Mouse (Mus musculus) thymus, postnatal 4 days (tissue): ENCODE data around the gene Cnbp.

Experiments used
- DNase-seq: peaks from one replicate; pipeline ENCODE4 v3.0.0; 2021

Cnbp gene

DNA sequence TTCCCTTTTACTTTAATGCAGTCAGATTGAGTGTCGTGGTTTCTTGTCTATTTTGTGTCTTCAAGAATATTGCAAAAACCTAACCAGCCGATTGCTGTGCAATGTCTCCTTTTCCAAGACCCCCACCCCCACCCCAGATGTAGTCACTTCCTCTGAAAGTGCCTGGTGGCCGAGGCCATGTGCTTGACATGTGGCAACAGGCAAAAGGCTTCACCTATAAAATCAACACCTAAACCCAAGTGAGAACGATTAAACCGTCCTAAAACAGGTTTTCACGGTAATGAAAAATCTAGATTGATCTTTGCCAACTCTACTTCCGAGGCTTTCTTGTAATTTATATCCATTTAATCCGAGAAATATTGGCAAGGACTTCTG is 1.1 kb downstream of the Cnbp start:
- DNase-seq, result peak; percentile 44

DNA sequence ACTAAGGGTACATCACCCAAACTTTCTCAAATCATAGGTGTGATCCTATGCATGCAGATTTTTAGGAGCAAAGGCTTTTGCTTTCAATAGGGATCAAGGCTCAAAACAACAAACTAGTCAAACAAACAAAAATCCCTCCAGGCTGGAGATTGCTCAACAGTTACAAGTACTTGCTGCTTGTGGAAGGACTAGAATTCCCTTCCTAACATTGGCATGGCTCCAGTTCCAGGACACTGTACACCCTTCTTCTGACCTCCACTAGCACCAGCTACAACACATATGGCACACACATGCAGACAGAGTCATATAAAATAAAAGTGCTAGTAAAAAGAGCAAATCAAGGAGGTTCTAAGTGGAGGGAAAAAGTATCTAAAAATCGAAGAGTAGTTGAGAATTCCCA is 4.1 kb downstream of the Cnbp start:
- no peak for DNase-seq

- no peak for DNase-seq
Measured at GRCm38 (mm10) chr6:87845031-87845695, 5.7 kb downstream of the Cnbp start.

- DNase-seq, result peak; percentile 29
Measured at GRCm38 (mm10) chr6:87842254-87842653, 8.7 kb downstream of the Cnbp start.

GRCm38 (mm10) chr6:87841635-87842034 is 9.3 kb downstream of the Cnbp start:
- DNase-seq, result no peak

GRCm38 (mm10) chr6:87839797-87840341 is 11.0 kb downstream of the Cnbp start:
- no peak for DNase-seq

- peak; percentile 88 for DNase-seq
Measured at GRCm38 (mm10) chr6:87838551-87839197, 12.2 kb downstream of the Cnbp start, which contains the start of gene Isy1. TSS of gene Isy1 (minus strand) at chr6:87838798.

DNA sequence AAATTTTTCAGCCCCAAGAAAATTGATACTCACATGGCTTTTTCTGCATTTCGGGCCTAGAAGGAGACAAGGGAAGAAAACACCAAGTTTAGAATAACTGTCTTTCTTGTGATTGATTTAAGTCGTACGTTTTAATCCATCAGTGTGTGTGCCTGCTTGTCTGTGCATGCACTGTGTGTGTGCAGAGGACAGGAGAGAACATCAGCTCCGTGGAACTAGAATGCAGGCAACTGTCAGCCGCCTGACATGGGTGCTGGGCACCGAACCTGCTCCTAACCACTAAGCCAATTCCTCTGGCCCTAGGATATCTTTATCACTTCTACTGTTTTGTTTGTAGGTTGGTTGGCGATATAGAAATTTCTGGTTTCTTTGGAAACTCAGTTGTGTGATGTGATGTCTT is 15.2 kb downstream of the Cnbp start, which contains the start of gene Gm45140:
TSS of gene Gm45140 (minus strand) at position 101 of the 400 bp plus-strand sequence.
- no peak for DNase-seq

GRCm38 (mm10) chr6:87820366-87820765 is 30.5 kb downstream of the Cnbp start:
- no peak for DNase-seq

DNA sequence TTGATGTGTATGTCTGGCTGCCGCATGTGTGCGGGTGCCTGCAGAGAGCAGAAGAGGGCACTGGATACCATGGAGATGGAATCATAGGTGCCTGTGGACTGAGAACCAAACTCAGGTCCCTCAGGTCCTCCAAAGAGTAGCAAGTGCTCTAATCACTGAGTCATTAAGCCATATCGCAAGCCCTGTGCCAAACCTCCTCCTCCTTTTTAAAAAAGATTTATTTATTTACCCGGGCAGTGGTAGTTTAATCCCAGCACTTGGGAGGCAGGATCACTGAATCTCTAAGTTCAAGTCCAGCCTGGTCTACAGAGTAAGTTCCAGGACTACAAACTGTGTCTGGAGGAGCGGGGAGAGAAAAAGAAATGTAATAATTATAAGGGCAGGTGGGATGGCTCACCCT is 36.4 kb downstream of the Cnbp start:
- no peak for DNase-seq

DNA sequence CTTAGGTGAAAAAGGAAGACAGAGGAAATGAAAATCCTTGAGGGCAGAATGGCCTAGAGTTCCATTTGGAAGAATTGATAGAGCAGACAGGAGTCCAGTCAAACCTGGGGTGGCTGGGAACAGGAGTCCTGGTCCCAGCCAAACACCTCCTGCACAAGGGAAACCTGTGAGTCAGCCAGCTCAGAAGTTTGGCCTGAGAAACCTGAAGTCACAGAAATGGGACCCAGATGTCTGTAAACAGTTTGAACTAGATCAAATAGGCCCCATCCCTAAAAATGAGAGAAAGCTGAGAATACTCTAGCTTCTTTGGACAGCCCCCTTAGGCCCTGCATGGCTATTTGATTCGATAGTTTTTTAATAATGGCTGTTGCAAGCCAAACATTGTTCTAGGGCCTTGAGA is 38.2 kb downstream of the Cnbp start:
- no peak for DNase-seq

GRCm38 (mm10) chr6:87811675-87812338 is 39.1 kb downstream of the Cnbp start, which contains the start of gene Rab43:
TSS of gene Rab43 (minus strand) at chr6:87812164.
- peak; percentile 96 for DNase-seq

GRCm38 (mm10) chr6:87810713-87811669 is 39.9 kb downstream of the Cnbp start:
- DNase-seq, result peak; percentile 67

DNA sequence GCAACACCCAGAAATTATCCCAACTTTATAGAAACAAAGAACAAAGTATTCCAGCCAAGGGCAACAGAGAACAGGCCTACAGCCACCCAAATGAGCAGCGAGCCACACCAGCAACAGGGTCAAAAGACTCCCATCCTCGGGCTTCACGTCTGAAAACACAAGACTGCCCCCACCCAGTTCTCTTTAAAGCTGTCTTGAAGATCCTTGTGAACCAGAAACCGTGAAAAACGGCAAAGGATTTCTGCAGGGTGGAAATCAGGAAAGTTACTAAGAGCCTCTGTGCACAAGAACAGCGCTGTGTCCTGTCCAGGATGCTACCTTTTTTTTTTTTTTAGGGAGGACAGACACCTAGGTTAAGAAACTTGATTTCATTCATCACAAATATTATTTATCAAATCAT is 40.6 kb downstream of the Cnbp start:
- DNase-seq, result no peak

- no peak for DNase-seq
Measured at GRCm38 (mm10) chr6:87809651-87810161, 41.2 kb downstream of the Cnbp start.

DNA sequence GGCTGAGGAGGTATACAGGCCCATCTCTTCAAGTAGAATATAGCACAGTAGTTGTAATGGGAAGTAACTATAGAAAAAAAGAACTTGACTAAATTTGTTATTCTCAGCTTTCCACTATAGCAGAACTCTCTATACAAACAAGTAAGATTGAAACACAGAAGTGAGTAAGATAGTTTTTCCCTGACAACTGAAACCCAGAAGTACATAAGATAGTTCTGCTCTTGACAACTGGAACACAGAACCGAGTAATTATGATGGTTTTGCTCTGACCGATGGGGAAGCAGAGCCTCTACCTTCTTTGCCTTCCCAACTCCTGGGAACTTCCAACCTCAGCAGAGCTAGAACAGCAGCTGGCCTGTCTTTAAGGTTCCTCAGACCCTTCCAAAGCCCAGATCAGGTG is 41.8 kb downstream of the Cnbp start:
- no peak for DNase-seq

GRCm38 (mm10) chr6:87808521-87808920 is 42.4 kb downstream of the Cnbp start:
- no peak for DNase-seq

DNA sequence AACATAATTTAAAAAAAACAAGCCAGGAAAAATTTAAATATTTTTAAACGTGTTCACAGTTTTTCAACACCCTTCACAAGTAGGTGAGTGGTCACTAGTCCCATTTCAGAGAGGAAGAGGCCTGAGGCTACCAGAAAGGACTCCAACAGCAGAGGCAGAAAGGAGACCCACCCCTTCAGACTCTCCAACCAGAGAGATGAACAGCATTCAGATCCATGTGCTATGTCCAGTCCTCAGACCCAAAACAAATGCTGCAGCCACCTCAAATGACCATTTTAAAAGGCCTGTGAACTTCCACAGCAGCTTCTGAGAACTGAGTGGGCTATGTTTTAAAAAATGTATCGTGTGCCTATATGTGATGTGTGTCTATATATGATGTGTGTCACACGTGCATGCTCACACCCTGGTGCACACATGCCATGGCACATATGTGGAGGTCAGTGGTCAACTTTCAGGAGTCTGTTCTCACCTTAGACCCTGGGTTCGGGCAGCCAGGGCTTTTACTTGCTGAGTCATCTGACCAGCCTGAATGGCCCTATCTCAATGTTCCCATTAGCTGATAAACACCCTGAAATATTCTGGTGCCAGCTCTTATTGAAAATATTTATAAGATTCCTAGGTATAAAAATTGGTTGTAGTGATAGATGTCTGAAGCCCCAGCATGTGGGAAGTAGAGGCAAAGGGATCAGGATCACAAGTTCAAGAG is 43.0 kb downstream of the Cnbp start:
- DNase-seq, result no peak

- DNase-seq, result no peak
Measured at GRCm38 (mm10) chr6:87806857-87807256, 44.0 kb downstream of the Cnbp start.

DNA sequence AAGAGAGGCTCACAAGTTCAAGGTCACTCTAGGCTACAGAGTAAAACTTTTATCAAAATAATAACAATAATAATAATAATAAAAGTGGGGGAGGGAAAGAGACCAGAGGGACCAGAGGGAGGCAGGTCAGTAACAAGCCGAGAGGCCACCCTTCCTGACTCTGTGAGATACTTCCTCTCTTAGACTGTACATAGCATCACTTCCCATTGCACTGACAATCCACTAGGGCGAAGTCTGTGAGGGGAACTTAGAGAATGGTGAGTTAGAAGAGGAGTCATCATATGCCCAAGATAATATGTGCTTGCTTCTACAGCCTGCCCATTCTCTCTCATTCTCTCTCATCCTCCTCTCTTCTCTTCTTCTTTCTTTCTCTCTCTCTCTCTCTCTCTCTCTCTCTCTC is 44.9 kb downstream of the Cnbp start:
- no peak for DNase-seq

DNA sequence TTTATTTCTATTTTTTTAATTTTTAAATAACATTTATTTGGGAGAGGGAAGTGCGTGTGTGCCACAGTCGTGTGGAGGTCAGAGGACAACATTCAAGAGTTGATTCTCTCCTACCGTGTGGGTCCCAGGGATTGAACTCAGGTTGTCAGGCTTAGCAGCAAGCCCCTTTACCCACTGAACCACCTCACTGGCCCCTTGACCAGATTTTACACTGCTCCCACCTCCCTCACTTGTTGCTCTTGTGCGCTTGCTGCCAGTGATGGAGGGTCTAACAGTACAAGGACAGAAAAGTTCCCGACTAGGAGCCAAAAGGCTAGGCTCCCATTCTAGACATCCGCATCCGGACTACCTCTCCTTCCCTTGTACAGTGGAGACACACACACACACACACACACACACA is 45.5 kb downstream of the Cnbp start:
- DNase-seq, result no peak

DNA sequence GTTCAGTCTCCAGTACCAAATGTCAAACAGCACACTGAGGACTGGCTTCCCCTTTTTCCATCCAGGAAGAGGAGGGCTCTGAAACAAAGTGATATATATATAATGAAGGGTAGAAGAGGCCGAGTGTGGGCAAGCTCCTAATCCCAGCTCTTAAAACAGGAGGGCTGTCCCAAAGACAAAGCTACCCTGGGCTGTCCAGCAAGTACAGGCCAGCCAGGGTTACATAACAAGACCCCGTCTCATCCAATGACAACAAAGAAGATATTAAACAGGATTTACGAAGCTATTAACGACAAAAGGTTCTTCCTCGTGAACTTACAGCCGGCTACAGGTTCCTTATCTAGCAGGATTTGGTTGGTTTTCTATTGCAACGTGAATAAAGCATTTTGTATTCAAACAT is 46.0 kb downstream of the Cnbp start:
- no peak for DNase-seq
